Mouse (Mus musculus): ENCODE measurements around the gene Luzp2.

Gene Luzp2

DNA sequence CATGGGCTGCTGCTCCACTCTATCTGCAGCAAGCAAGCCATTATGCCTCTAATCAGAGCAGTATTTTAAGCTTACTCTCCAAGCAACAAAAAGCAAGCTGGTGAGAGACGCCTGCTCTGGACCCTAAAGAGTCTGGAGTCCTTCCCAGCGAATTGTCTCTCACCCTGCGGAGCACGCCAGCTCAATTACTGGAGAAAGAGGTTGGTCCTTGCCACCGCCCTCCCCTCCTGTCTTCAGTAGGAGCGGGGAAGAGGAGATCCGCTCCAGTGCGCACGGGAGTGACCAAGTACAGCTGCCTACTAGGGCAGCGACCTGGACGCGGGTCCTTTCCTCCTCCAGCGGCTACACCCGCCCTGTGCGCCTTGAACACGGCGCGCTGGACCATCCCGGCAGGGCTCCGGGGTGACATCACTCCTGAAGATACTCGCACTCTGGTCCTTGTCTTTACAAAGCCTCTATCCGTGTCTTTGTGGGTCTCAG lies at the start of gene Luzp2:
Gene Luzp2, plus strand, starts transcription at position 127 of the 480 bp plus-strand sequence.
- peak; percentile 68 for DNase-seq (ENCODE audit: low spot score)

GRCm38 (mm10) chr7:54787456-54787855 lies 47.8 kb upstream of the Luzp2 start:
- no peak for DNase-seq (ENCODE audit: low spot score)

DNA sequence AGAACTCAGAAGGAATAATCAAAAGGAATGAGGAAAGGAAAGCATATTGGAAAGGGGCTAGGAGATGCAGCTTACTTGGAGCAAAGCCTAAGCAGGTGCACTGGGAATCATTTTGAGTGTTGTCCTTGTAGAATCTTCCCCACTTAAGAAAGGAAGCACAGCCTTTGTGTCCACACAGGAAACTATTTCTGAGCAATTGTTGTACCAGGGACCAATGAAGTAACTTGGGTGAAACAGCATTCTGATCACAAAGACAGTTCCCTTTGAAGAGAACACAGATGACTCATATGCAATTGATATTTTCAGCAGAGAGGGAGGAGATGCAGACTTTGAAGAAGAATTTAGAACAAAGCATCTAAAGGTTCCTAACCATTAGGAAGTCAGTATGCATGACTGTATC lies 16.7 kb upstream of the Luzp2 start:
- no peak for DNase-seq (ENCODE audit: low spot score)

GRCm38 (mm10) chr7:54828751-54829150 lies 6.5 kb upstream of the Luzp2 start:
- DNase-seq (ENCODE audit: low spot score): no peak

DNA sequence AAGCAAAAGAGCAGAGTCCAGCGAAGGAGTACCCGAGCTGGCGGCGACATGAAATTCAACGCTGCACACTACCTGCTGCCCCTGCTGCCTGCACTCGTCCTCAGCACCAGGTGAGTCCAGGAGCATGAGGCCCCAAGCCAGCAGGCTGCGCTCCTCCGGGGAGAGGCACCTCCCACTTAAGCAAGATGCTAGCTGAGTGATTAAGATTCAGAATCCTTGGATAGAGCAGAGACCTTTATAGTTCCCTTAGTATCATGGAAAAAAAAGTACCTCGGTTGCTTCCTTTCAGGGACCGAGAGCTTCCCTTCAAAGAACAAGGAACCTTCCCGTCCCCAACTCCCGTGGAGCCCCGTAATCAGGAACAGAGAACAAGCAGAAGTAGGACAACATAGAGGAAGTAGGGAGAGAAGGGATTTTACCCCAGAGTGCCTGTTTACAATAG lies 634 bp downstream of the Luzp2 start:
- no peak for DNase-seq (ENCODE audit: low spot score)

DNA sequence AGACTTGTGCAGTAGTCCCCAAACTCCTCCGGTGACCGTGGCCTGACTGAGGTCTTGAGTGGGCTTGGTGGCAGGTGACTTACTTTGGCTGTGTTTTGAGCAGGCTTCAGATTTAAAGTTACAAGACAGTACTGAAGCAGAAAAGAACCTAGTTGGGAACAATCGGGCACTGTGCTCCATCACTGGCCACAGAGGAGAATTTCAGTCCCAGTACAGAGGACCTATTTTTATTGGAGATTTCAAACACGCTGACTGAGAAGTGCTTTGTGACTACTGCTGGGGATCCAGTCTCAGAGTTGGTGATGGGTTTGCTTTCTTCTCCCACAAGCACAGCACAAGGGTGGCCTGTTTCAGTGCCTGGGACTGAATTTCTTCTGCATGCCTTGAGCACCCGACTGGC lies 1.1 kb downstream of the Luzp2 start:
- DNase-seq (ENCODE audit: low spot score): no peak

DNA sequence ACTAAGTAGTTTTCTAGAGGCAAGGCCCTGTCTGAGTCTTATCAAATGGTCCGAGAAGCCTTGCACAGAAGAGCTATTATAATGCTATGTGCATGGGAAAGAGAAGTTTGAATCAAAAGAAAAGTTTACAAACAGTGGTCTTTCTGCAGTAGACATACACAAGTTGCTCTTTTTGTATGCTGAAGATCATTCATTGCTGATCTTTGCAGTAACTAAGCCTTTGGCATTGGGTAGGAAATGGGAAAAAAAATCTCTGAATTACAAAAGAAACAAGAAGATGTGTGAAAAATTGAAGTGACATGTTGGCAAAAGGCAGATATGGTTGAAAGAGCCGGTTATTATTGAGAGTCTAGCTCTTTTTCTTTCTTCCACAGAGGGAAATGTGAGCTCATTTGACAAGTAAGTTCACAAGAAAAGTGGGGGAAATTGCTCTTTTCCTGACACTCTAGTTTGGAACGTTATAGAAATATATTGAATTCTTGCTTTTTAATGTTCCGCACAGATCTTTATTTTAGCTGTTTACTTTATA lies 7.6 kb downstream of the Luzp2 start:
- DNase-seq (ENCODE audit: low spot score): no peak

DNA sequence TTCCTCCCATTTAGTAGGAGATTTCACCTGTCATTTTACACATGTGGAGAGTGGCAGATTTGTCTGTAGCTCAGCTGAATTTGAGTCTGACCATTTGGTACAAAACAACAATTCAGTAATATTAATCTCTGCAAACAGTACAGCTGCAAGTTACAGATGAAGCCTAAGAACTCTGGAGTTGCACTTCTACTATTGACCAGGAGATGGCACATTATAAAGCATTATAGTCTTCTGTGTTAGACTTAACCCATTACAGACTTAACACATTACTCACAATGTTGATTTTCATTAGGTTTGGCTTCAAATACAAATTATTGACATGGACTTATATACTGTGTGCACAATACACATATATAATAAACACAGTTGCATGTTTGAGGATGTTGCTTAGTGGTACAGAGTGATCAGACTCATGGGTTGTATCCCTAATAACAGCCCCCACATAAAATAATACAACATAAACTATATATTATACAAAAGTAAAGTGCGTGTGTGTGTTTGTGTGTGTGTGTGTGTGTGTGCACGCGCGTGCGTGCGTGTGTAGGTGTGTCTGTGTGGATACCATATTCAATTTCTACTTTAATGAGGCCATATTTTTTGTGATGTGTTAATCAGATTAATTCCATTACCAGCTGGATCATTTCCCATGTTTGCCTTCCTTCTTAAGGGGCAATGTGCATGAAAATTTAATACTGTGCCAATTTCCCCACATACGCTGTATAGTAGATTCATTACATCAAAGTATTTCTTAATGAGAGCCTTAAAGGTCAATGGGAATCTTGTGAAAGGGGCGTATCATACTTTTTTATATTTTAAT lies 10.8 kb downstream of the Luzp2 start:
- peak; percentile 31 for DNase-seq (ENCODE audit: low spot score)

DNA sequence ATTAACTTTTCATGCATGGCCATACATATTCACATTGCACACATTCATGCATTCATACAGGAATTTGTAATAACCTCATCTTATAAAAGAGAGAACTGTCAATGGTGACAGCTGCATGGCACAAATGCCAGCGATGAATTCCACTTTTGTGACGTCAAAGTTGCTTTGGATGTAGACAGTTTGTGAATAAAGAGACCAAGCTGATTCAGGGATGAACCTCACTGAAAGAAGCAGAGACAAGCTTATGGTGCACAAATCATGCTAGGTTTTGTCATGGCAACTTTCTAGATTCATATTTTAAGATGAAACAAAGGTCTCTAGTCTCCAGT lies 11.4 kb downstream of the Luzp2 start:
- DNase-seq (ENCODE audit: low spot score): no peak

- no peak for DNase-seq (ENCODE audit: low spot score)
Observed at GRCm38 (mm10) chr7:54852860-54853259, 17.6 kb downstream of the Luzp2 start.

DNA sequence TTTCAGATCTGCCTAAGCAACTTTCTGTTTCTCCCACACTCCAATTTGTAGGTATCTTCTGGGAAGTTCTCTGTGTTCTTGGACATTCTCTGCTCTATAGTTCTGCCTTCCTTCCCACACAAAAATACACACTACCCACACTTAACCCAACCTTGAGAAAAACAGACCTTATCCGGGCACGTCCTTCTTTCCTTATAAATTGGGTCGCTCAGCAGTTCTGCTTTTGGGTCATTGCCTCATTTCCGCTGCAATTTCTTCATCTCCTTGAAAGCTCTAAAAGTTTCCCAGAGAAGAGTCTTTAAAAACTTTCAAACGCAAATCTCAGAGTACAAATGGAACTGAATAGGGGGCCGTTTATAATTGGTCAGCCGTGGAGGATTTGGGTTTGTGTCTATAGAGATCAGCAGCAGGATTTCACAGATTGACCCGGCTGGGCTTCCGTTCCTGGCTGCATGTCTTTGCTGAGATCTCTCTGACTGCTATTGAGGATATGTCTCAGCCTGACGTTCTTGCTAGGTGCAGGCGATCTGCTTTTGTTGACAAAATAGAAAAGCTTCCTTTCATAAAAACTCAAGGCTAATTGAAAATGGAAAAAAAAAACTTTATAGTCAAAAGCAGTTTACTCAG lies 26.0 kb downstream of the Luzp2 start:
- no peak for DNase-seq (ENCODE audit: low spot score)

- no peak for DNase-seq (ENCODE audit: low spot score)
Observed at GRCm38 (mm10) chr7:54878928-54879644, 43.8 kb downstream of the Luzp2 start.

- DNase-seq (ENCODE audit: low spot score): no peak
Observed at GRCm38 (mm10) chr7:54893709-54894627, 58.7 kb downstream of the Luzp2 start.

DNA sequence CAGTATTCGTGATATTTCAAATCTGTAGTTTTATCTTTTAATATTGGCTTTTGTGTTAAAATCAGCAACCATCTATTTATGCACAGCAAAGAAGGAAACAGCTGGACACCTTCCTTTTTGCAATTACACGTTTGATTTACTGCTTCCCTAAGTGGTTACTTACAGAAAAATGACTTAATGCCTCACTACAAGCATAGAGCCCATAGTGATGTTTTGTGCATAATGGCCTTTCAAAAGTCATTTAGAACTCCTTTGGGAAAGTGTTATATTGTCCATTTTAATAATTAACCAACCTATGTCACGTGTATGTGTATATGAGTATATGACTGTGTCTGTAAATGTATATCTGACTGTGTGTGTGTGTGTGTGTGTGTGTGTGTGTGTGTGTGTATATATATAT lies 63.3 kb downstream of the Luzp2 start:
- no peak for DNase-seq (ENCODE audit: low spot score)

GRCm38 (mm10) chr7:54909958-54910357 lies 74.7 kb downstream of the Luzp2 start:
- peak; percentile 10 for DNase-seq (ENCODE audit: low spot score)

GRCm38 (mm10) chr7:54914030-54914429 lies 78.7 kb downstream of the Luzp2 start:
- DNase-seq (ENCODE audit: low spot score): peak; percentile 7

DNA sequence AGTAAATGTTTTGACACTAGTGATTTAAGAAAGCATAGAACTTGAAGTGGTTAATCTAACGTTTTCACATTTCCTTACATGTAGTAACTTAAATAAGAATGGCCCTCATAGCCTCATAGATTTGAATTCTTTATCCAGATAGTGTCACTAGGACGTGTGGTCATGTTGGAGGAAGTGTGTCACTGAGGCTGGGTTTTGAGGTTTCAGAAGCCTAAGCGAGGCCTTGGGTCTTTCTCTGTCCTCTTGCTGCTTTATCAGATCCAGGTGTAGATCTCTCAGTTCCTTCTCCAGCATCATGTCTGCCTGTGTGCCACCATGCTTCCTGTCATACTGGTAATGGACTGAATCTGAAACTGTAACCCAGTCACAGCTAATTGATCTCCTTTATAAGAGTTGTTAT lies 86.7 kb downstream of the Luzp2 start:
- DNase-seq (ENCODE audit: low spot score): no peak

GRCm38 (mm10) chr7:54956759-54957158 lies 121.5 kb downstream of the Luzp2 start:
- no peak for DNase-seq (ENCODE audit: low spot score)

- no peak for DNase-seq (ENCODE audit: low spot score)
Observed at GRCm38 (mm10) chr7:54962678-54963077, 127.4 kb downstream of the Luzp2 start.

DNA sequence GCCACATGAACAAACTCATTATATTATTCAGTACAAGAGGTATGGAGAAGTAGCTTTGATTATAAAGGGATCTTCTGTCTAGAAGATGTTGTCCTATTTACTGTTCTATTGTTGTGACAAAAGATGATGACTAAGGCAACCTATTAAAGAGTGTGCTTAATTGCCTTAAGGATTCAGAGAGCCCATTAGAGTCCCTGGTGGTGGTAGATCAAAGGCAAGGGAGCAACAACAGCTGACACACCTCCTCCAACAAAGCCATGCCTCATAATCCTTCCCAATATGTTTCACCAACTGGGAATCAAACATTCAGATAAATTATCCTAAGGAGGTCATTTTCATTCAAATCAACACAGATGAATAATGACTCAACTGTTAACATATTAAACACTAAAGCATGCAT lies 142.1 kb downstream of the Luzp2 start:
- no peak for DNase-seq (ENCODE audit: low spot score)

GRCm38 (mm10) chr7:54980585-54980984 lies 145.3 kb downstream of the Luzp2 start:
- no peak for DNase-seq (ENCODE audit: low spot score)

GRCm38 (mm10) chr7:55000397-55000796 lies 165.1 kb downstream of the Luzp2 start:
- no peak for DNase-seq (ENCODE audit: low spot score)
